Mouse (Mus musculus): ENCODE data around the gene Shisa7. TPM values are rescaled to one million over a fixed set of nuclear protein-coding genes. Genes with fewer than 3 reads are reported as not detected.

Shisa7 gene
- total and polyA plus RNA-seq, 3 experiments = 0.07 TPM; not detected in 2

- H3K9ac ChIP-seq (ENCODE audit: control insufficient read depth, low read depth, low read length, poor library complexity, severe bottlenecking) = no peak overlapping the region
- no peaks in the 10 kb centered on the region; a peak in 1 of 4 replicates for H3K36me3 ChIP-seq (ENCODE audit: control insufficient read depth in 1 of 2, insufficient read depth in 2 of 2, low read length in 2 of 2)
- H3K4me1 ChIP-seq (ENCODE audit: control insufficient read depth in 1 of 2, insufficient read depth in 2 of 2, low read length in 2 of 2) = peaks cover 0 to 2% of the 10 kb centered on the region in 2 experiments; a peak in 1 of 4 replicates
- TF ChIP-seq NRF1 (IDR thresholded peaks at IDR 0.05; ENCODE audit: insufficient read depth, low read depth, low read length, poor library complexity, severe bottlenecking) = no peak
- TF ChIP-seq TBP (IDR thresholded peaks at IDR 0.05; ENCODE audit: low read depth, low read length) = no peak
- TF ChIP-seq MYC (IDR thresholded peaks at IDR 0.05; ENCODE audit: low read depth, low read length) = no peak
- no peak for TF ChIP-seq CHD2 (IDR thresholded peaks at IDR 0.05; ENCODE audit: low read length)
- no peak for TF ChIP-seq ELF1 (IDR thresholded peaks at IDR 0.05; ENCODE audit: low read depth, low read length)
- no peak for TF ChIP-seq MEF2A (IDR thresholded peaks at IDR 0.05; ENCODE audit: extremely low read depth, insufficient replicate concordance, low read depth, low read length, poor library complexity, severe bottlenecking)
- TF ChIP-seq EP300 (IDR thresholded peaks at IDR 0.05; ENCODE audit: low read depth in 1 of 2, low read length in 2 of 2) = no peak
- TF ChIP-seq POLR2AphosphoS2 (IDR thresholded peaks at IDR 0.05; ENCODE audit: low read length) = no peak
- TF ChIP-seq POLR2AphosphoS5 (IDR thresholded peaks at IDR 0.05; ENCODE audit: borderline replicate concordance, low read depth, low read length) = no peak
- no peak for TF ChIP-seq USF2 (IDR thresholded peaks at IDR 0.05; ENCODE audit: borderline replicate concordance in 1 of 2, insufficient read depth in 1 of 2, low read depth in 1 of 2, low read length in 2 of 2)
- TF ChIP-seq TAL1 (IDR thresholded peaks at IDR 0.05; ENCODE audit: low read length) = no peak
- TF ChIP-seq MXI1 (IDR thresholded peaks at IDR 0.05; ENCODE audit: low read depth, low read length) = no peak
- TF ChIP-seq ETS1 (IDR thresholded peaks at IDR 0.05; ENCODE audit: low read depth, low read length) = no peak
- TF ChIP-seq RCOR1 (IDR thresholded peaks at IDR 0.05; ENCODE audit: low read depth, low read length) = no peak
- H3K27ac ChIP-seq (ENCODE audit: control insufficient read depth, low read depth, low read length) = no peak overlapping the region
- H3K27me3 ChIP-seq (ENCODE audit: control insufficient read depth in 1 of 2, insufficient read depth in 2 of 2, low read length in 2 of 2) = peaks cover under 1 to 7% of the 10 kb centered on the region in 2 experiments; a peak in 3 of 4 replicates
- no peak overlapping the region for H3K4me3 ChIP-seq (ENCODE audit: control insufficient read depth in 1 of 2, insufficient read depth in 1 of 2, low read depth in 2 of 2, low read length in 2 of 2)
- DNase-seq (ENCODE audit: low read depth, low spot score) = no peak
- no peaks in the 10 kb centered on the region for H3K9me3 ChIP-seq (replicated peaks; ENCODE audit: insufficient read depth, low read length)
- H3K79me2 ChIP-seq (ENCODE audit: control insufficient read depth, insufficient read depth, low read length, poor library complexity) = peaks cover 8% of the 10 kb centered on the region
Measured at GRCm38 (mm10) chr7:4816559-4816958, 27.9 kb downstream of the Shisa7 start.

GRCm38 (mm10) chr7:4813105-4813791 is 31.2 kb downstream of the Shisa7 start:
- Histone ChIP-seq H3K27ac (ENCODE audit: control insufficient read depth, low read depth, low read length) (peak overlapping the region; percentile 78), H3K4me1 (ENCODE audit: control insufficient read depth in 1 of 2, insufficient read depth in 2 of 2, low read length in 2 of 2) (peaks cover 3 to 14% of the 10 kb centered on the region in 2 experiments), H3K79me2 (ENCODE audit: control insufficient read depth, insufficient read depth, low read length, poor library complexity) (peaks cover 27% of the 10 kb centered on the region), H3K9ac (ENCODE audit: control insufficient read depth, low read depth, low read length, poor library complexity, severe bottlenecking) (peak overlapping the region; percentile 69), H3K27me3 (ENCODE audit: control insufficient read depth in 1 of 2, insufficient read depth in 2 of 2, low read length in 2 of 2) (no peaks in the 10 kb centered on the region), H3K4me3 (ENCODE audit: control insufficient read depth in 1 of 2, insufficient read depth in 1 of 2, low read depth in 2 of 2, low read length in 2 of 2) (peak overlapping the region; percentile 62 to 66), H3K9me3 (replicated peaks; ENCODE audit: insufficient read depth, low read length) (no peaks in the 10 kb centered on the region), H3K36me3 (ENCODE audit: control insufficient read depth in 1 of 2, insufficient read depth in 2 of 2, low read length in 2 of 2) (peaks cover 16 to 21% of the 10 kb centered on the region in 2 experiments)
- DNase-seq (ENCODE audit: low read depth, low spot score) = peak; percentile 38
- no peak for TF ChIP-seq MXI1 (IDR thresholded peaks at IDR 0.05; ENCODE audit: low read depth, low read length)
- TF ChIP-seq NRF1 (IDR thresholded peaks at IDR 0.05; ENCODE audit: insufficient read depth, low read depth, low read length, poor library complexity, severe bottlenecking) = no peak
- no peak for TF ChIP-seq GATA1 (IDR thresholded peaks at IDR 0.05; ENCODE audit: low read depth, low read length)
- no peak for TF ChIP-seq MEF2A (IDR thresholded peaks at IDR 0.05; ENCODE audit: extremely low read depth, insufficient replicate concordance, low read depth, low read length, poor library complexity, severe bottlenecking)
- peak; percentile 28; the same call in 1 of the 2 replicates for TF ChIP-seq MAX (IDR thresholded peaks at IDR 0.05; ENCODE audit: low read length)
- no peak for TF ChIP-seq MYC (IDR thresholded peaks at IDR 0.05; ENCODE audit: low read depth, low read length)
- no peak for TF ChIP-seq CHD1 (IDR thresholded peaks at IDR 0.05; ENCODE audit: low read depth, low read length)
- TF ChIP-seq ZMIZ1 (IDR thresholded peaks at IDR 0.05; ENCODE audit: low read depth, low read length) = peak; percentile 46; the same call in 1 of the 2 replicates
- TF ChIP-seq NELFE (IDR thresholded peaks at IDR 0.05; ENCODE audit: low read depth, low read length) = no peak; the same call in 1 of the 2 replicates
- no peak for TF ChIP-seq CHD2 (IDR thresholded peaks at IDR 0.05; ENCODE audit: low read length)
- no peak; the same call in 1 of the 2 replicates for TF ChIP-seq POLR2AphosphoS2 (IDR thresholded peaks at IDR 0.05; ENCODE audit: low read length)
